Mouse (Mus musculus) lung, postnatal 0 days (tissue): Measurements from ENCODE around the gene Wiz. TPM values are rescaled to one million over a fixed set of nuclear protein-coding genes. Genes with fewer than 3 reads are reported as not detected.

ENCODE experiments used
- ATAC-seq: fragments of 200-750 bp; cut with Nextera tagmentation; 2 replicates; pipeline ENCODE4 v1.8.0; 2017; ENCODE audit warnings: moderate library complexity
- DNase-seq: peaks from one replicate; pipeline ENCODE4 v3.0.0-alpha.2; 2016; ENCODE audit warnings: low spot score
- H3K27ac ChIP-seq: fragments of 300-500 bp; sonication (generic); 2 replicates; pipeline ENCODE4 v1.5.1; 2014; ENCODE audit warnings: antibody characterized with exemption, mild to moderate bottlenecking, low read length, mixed read lengths
- H3K27me3 ChIP-seq: fragments of 300-500 bp; sonication (generic); replicated peaks from 2 replicates; pipeline ENCODE4 v1.6.1; 2014; ENCODE audit warnings: low read length, mixed read lengths; ENCODE audit not compliant: insufficient read depth
- H3K36me3 ChIP-seq: fragments of 300-500 bp; sonication (generic); 2 replicates; pipeline ENCODE4 v1.6.1; 2014; ENCODE audit warnings: low read length, mixed read lengths; ENCODE audit not compliant: insufficient read depth
- H3K4me1 ChIP-seq: fragments of 300-500 bp; sonication (generic); 2 replicates; pipeline ENCODE4 v1.6.1; 2014; ENCODE audit warnings: antibody characterized with exemption, low read depth, low read length, mixed read lengths; ENCODE audit not compliant: insufficient read depth
- H3K4me2 ChIP-seq: fragments of 300-500 bp; sonication (generic); replicated peaks from 2 replicates; pipeline ENCODE4 v1.6.1; 2014; ENCODE audit warnings: low read depth, mild to moderate bottlenecking, low read length, moderate library complexity, mixed read lengths
- H3K4me3 ChIP-seq: fragments of 300-500 bp; sonication (generic); 2 replicates; pipeline ENCODE4 v1.5.1; 2014; ENCODE audit warnings: low read depth, low read length
- H3K9ac ChIP-seq: fragments of 300-500 bp; sonication (generic); replicated peaks from 2 replicates; pipeline ENCODE4 v1.6.1; 2014; ENCODE audit warnings: low read depth, mild to moderate bottlenecking
- H3K9me3 ChIP-seq: fragments of 300-500 bp; sonication (generic); 2 replicates; pipeline ENCODE4 v1.6.1; 2016; ENCODE audit warnings: low read length, mixed read lengths
- CTCF ChIP-seq: IDR thresholded peaks from 2 replicates; pipeline ENCODE4 v1.5.1; 2016; ENCODE audit warnings: antibody characterized with exemption, mild to moderate bottlenecking
- EP300 ChIP-seq: IDR thresholded peaks from 2 replicates; pipeline ENCODE4 v1.6.1; 2016; ENCODE audit warnings: antibody characterized with exemption, mild to moderate bottlenecking, control low read depth
- WGBS: fragments of 180-500 bp; shearing (Covaris S2); extraction: QIAGEN DNeasy Blood & Tissue Kit; methylation state at CpG from one replicate; pipeline ENCODE4 v1.1.7; 2014; 5-methylcytosine and 5-hydroxymethylcytosine counted together
- polyA plus RNA-seq: library from polyadenylated mRNA; unstranded; fragments of >200 nt; fragmentation: Nextera tagmentation; extraction: Ambion mirVana; gene quantifications from 2 replicates; pipeline ENCODE4 v1.2.1, GENCODE M21; 2015

Gene Wiz
- polyA plus RNA-seq, 1 experiment from 2014 or later: 12.1 TPM

- ATAC-seq: peak; percentile 98
- H3K27me3 ChIP-seq: no peaks in the 10 kb centered on the region
- H3K4me1 ChIP-seq: peaks cover 4% of the 10 kb centered on the region; the same call in 1 of the 2 replicates
- TF ChIP-seq EP300 (no peak), CTCF (peak; percentile 1; the same call in 1 of the 2 replicates)
- peak within 1 kb of the TSS; percentile 64 for H3K9ac ChIP-seq
- peak within 1 kb of the TSS; percentile 86 for H3K4me2 ChIP-seq
- peak within 1 kb of the TSS; percentile 69 for H3K4me3 ChIP-seq
- peak within 1 kb of the TSS; percentile 87 for H3K27ac ChIP-seq
- under 1% methylated on average over 83 of the region's 83 CpGs for WGBS
- DNase-seq: peak; percentile 100
- H3K9me3 ChIP-seq: no peaks in the 10 kb centered on the region
- peaks cover 12% of the 10 kb centered on the region; the same call in 1 of the 2 replicates for H3K36me3 ChIP-seq
These were observed 68.4 kb downstream of the Wiz start, which contains the start of gene Akap8 for GRCm38 (mm10) chr17:32320597-32321389. Akap8 (minus strand) TSS chr17:32321238.

DNA sequence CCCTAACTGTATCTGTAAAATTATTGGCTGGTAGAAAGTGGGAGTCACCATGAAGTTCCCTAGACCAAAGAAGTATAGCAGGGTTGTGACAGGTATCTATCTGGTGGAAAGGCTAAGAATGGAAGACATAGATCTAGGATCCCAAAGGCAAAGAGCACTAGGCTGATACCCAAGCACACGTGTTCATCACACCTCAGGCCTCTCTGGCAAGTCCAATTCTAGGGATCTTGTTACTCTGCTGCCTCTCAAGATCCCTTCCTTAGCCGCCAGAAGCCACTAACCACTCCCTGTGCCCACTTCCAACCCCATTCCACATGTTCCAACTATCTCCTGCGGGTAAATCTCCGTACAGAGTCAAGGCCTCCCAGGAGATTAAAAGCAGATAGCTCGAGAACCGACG is 69.3 kb downstream of the Wiz start:
- H3K9ac ChIP-seq: peak overlapping the region; percentile 55
- TF ChIP-seq CTCF (no peak), EP300 (no peak)
- DNase-seq: peak; percentile 34

GRCm38 (mm10) chr17:32317708-32318107 is 71.5 kb downstream of the Wiz start:
- no peak overlapping the region for H3K9ac ChIP-seq
- no peak overlapping the region for H3K4me2 ChIP-seq
- H3K4me3 ChIP-seq: no peak overlapping the region
- H3K4me1 ChIP-seq: peaks cover 4% of the 10 kb centered on the region; the same call in 1 of the 2 replicates
- no peaks in the 10 kb centered on the region for H3K27me3 ChIP-seq
- WGBS: 82% methylated on average over 3 of the region's 3 CpGs
- no peaks in the 10 kb centered on the region for H3K9me3 ChIP-seq
- H3K36me3 ChIP-seq: peaks cover 43% of the 10 kb centered on the region
- DNase-seq: no peak
- TF ChIP-seq EP300 (no peak), CTCF (peak; percentile 19; the same call in 1 of the 2 replicates)
- no peak overlapping the region for H3K27ac ChIP-seq
- no peak for ATAC-seq

More for the DNA sequence above, 69.3 kb downstream of the Wiz start:
- Histone ChIP-seq H3K27ac (peak overlapping the region; percentile 87), H3K4me2 (peak overlapping the region; percentile 86), H3K9me3 (no peaks in the 10 kb centered on the region), H3K27me3 (no peaks in the 10 kb centered on the region), H3K4me3 (peak overlapping the region; percentile 69), H3K36me3 (peaks cover 21% of the 10 kb centered on the region; the same call in 1 of the 2 replicates), H3K4me1 (peaks cover 4% of the 10 kb centered on the region; the same call in 1 of the 2 replicates)
- ATAC-seq: no peak
- 0% methylated on average over 7 of the region's 7 CpGs for WGBS

GRCm38 (mm10) chr17:32317032-32317431 is 72.2 kb downstream of the Wiz start:
- DNase-seq (no peak), ATAC-seq (no peak)
- Histone ChIP-seq H3K4me1 (peaks cover 4% of the 10 kb centered on the region; the same call in 1 of the 2 replicates), H3K9ac (no peak overlapping the region), H3K4me2 (no peak overlapping the region), H3K4me3 (no peak overlapping the region), H3K36me3 (peaks cover 49% of the 10 kb centered on the region), H3K27ac (no peak overlapping the region), H3K9me3 (no peaks in the 10 kb centered on the region), H3K27me3 (no peaks in the 10 kb centered on the region)
- TF ChIP-seq EP300 (no peak), CTCF (no peak)
- WGBS: 91% methylated on average over 8 of the region's 8 CpGs

DNA sequence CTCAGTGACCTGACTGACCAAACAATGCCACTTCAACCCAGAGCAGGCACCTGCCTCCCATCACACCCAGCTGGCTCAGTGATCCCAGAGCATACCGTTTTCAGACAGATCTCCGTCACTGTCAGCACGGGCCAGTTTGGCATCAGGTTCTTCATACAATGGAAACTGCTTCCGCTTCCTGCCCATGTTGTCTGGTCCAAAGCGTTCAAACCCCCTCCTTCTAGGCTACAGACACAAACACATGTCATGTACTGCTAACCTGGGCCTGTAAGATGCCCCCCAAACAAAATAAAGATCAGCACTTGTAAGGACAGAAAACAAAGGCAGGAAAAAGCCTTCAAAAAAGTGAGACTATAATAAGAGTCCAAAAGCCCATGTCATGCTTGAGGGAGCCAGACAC is 73.7 kb downstream of the Wiz start:
- H3K9ac ChIP-seq: no peak overlapping the region
- H3K27ac ChIP-seq: no peak overlapping the region
- no peaks in the 10 kb centered on the region for H3K27me3 ChIP-seq
- H3K4me3 ChIP-seq: no peak overlapping the region
- DNase-seq: no peak
- H3K9me3 ChIP-seq: no peaks in the 10 kb centered on the region
- ATAC-seq: no peak
- H3K4me1 ChIP-seq: 0 out of 2 replicates have a peak, but pooled peaks cover 4% of the 10 kb centered on the region
- H3K4me2 ChIP-seq: no peak overlapping the region
- H3K36me3 ChIP-seq: peaks cover 52% of the 10 kb centered on the region
- 88% methylated on average over 5 of the region's 5 CpGs for WGBS
- TF ChIP-seq CTCF: no peak
- no peak for TF ChIP-seq EP300

- 73% methylated on average over 5 of the region's 5 CpGs for WGBS
These were observed 75.3 kb downstream of the Wiz start for GRCm38 (mm10) chr17:32313892-32314291.

More at GRCm38 (mm10) chr17:32313892-32314291, 75.3 kb downstream of the Wiz start:
- Histone ChIP-seq H3K27ac (no peak overlapping the region), H3K9ac (no peak overlapping the region), H3K27me3 (no peaks in the 10 kb centered on the region), H3K4me1 (no peaks in the 10 kb centered on the region), H3K9me3 (no peaks in the 10 kb centered on the region), H3K36me3 (peaks cover 65% of the 10 kb centered on the region), H3K4me3 (no peak overlapping the region), H3K4me2 (no peak overlapping the region)
- no peak for DNase-seq
- no peak for TF ChIP-seq EP300
- TF ChIP-seq CTCF: no peak
- ATAC-seq: no peak
